Mouse (Mus musculus) gastrocnemius, postnatal 25 days (tissue): ENCODE results near the gene Bmp8a. TPM values are rescaled to one million over a fixed set of nuclear protein-coding genes. Genes with fewer than 3 reads are reported as not detected.
"Not testable (repeated sequence)": the region's sequence is repeated elsewhere in the genome, so short reads cannot be mapped to it uniquely, and the experiment has no call there.

Experiments used
- DNase-seq: peaks from one replicate; pipeline ENCODE4 v3.0.0; 2022
- total RNA-seq, 2 experiments: library from RNA; stranded (reverse); gene quantifications; 1 replicate in 1 of 2; 2 replicates in 1 of 2; pipeline ENCODE4 v1.2.3; 2021

The Bmp8a gene
- total RNA-seq, 2 experiments from 2014 or later, result 0.35 to 0.36 TPM

DNA sequence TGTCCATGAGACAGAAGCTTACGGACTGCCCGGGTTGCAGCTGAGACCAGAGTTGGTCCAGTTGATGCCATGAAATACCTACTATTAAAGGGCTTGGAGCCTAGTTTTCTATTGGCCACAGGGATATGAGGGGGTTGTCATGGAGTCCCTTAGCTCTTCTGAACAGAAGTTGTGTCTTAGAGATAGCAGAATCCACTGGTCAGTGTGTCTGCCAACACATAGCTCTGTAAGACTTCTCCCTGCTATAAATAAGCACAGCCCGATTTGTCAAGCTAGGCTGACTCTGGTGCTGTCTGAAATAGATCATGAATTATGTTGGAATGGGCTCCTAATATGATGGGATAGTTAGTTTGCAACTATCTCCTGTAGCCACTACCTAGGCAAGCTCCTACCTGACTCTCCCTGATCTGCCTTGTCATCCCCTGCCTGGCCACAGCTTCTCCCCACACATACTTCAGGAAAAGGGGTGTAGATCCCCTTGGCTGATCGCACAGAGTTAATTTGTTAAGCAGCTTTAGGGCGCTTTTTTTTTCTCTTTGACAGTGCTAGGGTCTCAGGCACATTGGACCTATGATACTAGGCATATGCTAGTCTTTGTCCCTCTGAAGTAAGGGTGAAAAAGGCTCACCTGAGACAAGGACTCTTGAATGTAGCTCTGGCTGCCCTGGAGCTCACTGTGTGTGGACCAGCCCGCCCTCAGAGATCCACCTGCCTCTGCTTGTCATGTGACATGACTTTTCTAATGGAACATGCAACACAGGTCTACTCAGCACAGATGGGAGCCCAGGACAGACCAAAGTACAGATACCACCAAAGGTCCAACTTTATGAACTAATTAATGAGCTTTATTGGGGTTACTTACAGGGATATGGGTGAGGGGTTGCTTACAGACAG is 58.1 kb downstream of the Bmp8a start:
- DNase-seq, result no peak

GRCm38 (mm10) chr4:123283675-123284064 is 59.4 kb downstream of the Bmp8a start:
- DNase-seq, result not testable (repeated sequence)

DNA sequence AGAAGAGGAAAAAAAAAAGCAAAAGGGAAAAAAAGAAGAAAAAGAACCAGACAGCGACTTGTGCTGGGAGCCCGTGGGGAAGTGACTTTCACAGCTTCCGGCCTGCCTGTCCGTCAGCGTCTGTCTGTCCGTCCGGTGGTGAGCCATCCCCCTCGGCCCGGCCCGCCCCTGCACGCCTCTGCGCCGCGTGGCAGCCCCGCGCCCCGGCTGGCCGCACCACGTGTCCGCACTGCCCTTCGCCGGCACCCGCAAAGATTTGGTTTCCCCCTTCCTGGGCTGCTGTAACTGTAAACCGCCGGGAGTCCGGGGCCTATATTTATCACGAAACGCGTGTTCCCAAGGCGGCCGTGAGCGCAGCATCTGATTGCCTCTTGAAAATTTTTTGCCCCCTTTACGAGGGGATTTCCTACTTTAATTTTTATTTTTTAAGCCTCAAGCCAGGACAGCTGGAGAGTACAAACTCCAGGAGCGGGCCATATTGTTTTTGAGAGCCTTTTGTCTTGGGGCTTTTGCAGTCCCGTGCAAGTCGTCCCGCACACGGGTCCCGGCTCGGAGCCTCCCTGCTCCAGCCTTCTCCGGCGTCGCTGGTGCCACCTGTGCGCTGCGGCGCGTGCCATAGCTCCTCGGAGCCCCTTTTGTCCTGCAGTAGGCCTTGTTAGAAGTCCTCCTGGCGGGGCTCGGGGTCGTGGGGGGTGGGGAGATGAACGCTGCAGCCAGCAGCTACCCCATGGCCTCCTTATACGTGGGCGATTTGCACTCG is 60.0 kb downstream of the Bmp8a start:
- peak; percentile 73 for DNase-seq

DNA sequence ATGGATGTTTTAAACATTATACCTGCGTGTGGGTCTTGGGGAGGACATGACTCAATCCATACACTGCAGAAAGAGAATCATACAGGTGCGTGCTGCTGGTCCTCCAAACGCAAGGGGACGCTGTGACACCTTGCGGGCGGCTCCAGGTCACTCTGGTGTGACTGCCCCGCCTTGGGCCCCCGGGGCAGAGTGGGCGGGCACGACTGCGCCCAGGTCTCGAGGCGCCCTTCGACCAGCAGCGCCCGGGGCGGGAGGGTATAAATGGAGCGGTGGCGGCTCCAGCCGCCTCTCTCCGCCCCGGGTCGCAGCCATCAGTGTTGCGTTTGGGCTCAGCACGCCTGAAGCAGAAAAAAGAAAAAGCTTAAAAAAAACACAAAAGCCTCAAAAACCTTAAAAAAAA is 60.6 kb downstream of the Bmp8a start:
- peak; percentile 93 for DNase-seq

GRCm38 (mm10) chr4:123280117-123280516 is 62.9 kb downstream of the Bmp8a start:
- DNase-seq, result no peak

- no peak for DNase-seq
Observed at GRCm38 (mm10) chr4:123271063-123271462, 72.0 kb downstream of the Bmp8a start.

Other genes with a start within 250 kb of the Bmp8a start
- gene Bmp8b, start 238.1 kb downstream of the Bmp8a start, total RNA-seq, result not detected
- not detected for gene Oxct2b, start 227.0 kb downstream of the Bmp8a start, total RNA-seq
- 10 to 100 TPM; 16.8 to 17.6 TPM for gene Ppie, start 203.3 kb downstream of the Bmp8a start, total RNA-seq
- under 1 TPM in 1 of 2 experiments, not detected in 1; 0.36 TPM for gene Hpcal4, start 160.0 kb downstream of the Bmp8a start, total RNA-seq
- 10 to 100 TPM; 19.6 to 32.5 TPM for gene Nt5c1a, start 141.7 kb downstream of the Bmp8a start, total RNA-seq
- gene Heyl, start 109.7 kb downstream of the Bmp8a start, total RNA-seq, result 1 to 10 TPM; 6.7 to 7.4 TPM
- gene Pabpc4, start 80.9 kb downstream of the Bmp8a start, total RNA-seq, result 100 to 1,000 TPM; 278 to 325 TPM
- under 1 TPM in 1 of 2 experiments, not detected in 1; 0.16 TPM for gene Oxct2a, start 19.6 kb downstream of the Bmp8a start, total RNA-seq